Mouse (Mus musculus): ENCODE measurements at regions not wholly inside any gene's neighbourhood (a gene's known extent, or its start where the extent isn't known, plus 50 kb on each side); places are given as distances from the start of the nearest gene placed in this dataset.

DNA sequence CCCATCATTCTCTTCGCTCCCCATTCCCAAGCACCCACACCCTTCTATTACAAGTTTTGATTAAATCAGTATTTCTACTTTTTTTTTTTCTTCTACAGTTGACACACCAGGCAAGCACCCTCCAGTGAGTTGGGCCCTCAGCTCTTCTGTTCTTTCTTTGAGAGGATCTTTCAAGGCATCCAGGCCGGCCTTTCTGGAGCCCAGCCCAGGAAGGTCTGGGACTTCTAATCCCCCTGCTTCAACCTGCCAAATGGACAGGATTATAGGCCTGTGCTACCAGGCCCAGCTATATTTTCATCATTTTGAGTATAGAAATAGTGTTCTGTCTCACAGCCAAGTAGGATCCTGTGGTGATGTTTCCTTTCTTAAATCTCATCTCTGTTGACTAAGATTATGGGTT, 94.0 kb upstream of the Nebl start:
- TF ChIP-seq CTCF (IDR thresholded peaks at IDR 0.05; ENCODE audit: low read depth, low read length) = no peak
- no peak for TF ChIP-seq POLR2A (IDR thresholded peaks at IDR 0.05; ENCODE audit: extremely low read depth, insufficient read depth, low read length)
